Mouse (Mus musculus) liver, adult 2 months (tissue): ENCODE measurements around the gene Spata31d1b. TPM values are rescaled to one million over a fixed set of nuclear protein-coding genes. Genes with fewer than 3 reads are reported as not detected.

Source experiments
- DNase-seq: peaks from one replicate; pipeline ENCODE4 v3.0.0-alpha.2; 2011; ENCODE audit warnings: low read depth, low spot score; ENCODE audit errors: extremely low read depth
- H3K27ac ChIP-seq: fragments of 200-500 bp; replicated peaks from 2 replicates; pipeline ENCODE4 v1.5.1; 2012; ENCODE audit warnings: low read depth, mild to moderate bottlenecking, control low read depth, inconsistent platforms, low read length; ENCODE audit not compliant: insufficient read depth
- H3K27me3 ChIP-seq: fragments of 200-500 bp; 2 replicates; pipeline ENCODE4 v1.6.1; 2012; ENCODE audit warnings: mild to moderate bottlenecking, moderate library complexity, low read length, inconsistent platforms; ENCODE audit not compliant: control insufficient read depth, insufficient read depth
- H3K36me3 ChIP-seq: fragments of 200-500 bp; 2 replicates; pipeline ENCODE4 v1.6.1; 2012; ENCODE audit warnings: low read length, inconsistent platforms; ENCODE audit not compliant: control insufficient read depth, insufficient read depth
- H3K4me1 ChIP-seq: fragments of 200-500 bp; 2 replicates; pipeline ENCODE4 v1.6.1; 2011; ENCODE audit warnings: low read length; ENCODE audit not compliant: control insufficient read depth, insufficient read depth
- H3K4me3 ChIP-seq: fragments of 200-500 bp; 2 replicates; pipeline ENCODE4 v1.5.1; 2011; ENCODE audit warnings: low read depth, mild to moderate bottlenecking, control low read depth, low read length, moderate library complexity; ENCODE audit not compliant: insufficient read depth
- H3K79me2 ChIP-seq: fragments of 200-500 bp; 2 replicates; pipeline ENCODE4 v1.6.1; 2012; ENCODE audit warnings: inconsistent platforms, mild to moderate bottlenecking, low read length, moderate library complexity; ENCODE audit not compliant: control insufficient read depth, insufficient read depth
- H3K9ac ChIP-seq: fragments of 200-500 bp; 2 replicates; pipeline ENCODE4 v1.6.1; 2012; ENCODE audit warnings: low read depth, mild to moderate bottlenecking, control low read depth, inconsistent platforms, low read length
- CTCF ChIP-seq: fragments of 200-500 bp; IDR thresholded peaks from 2 replicates; pipeline ENCODE4 v1.5.1; 2011; ENCODE audit warnings: low read depth, low read length, control low read depth
- POLR2A ChIP-seq: fragments of 200-500 bp; IDR thresholded peaks from 2 replicates; pipeline ENCODE4 v1.6.1; 2011; ENCODE audit warnings: low read length, control low read depth; ENCODE audit not compliant: insufficient read depth; ENCODE audit errors: extremely low read depth
- WGBS: fragments of 180-500 bp; shearing (Covaris S2); methylation state at CpG from one replicate; pipeline ENCODE4 v1.1.7; 2018; 5-methylcytosine and 5-hydroxymethylcytosine counted together
- polyA plus RNA-seq: library from polyadenylated mRNA; depleted of rRNA; stranded (reverse); fragments of >200 nt; gene quantifications from 2 replicates; pipeline ENCODE4 v1.2.3, GENCODE M21; 2012
- total RNA-seq: library from RNA; depleted of rRNA; stranded (reverse); fragments of >200 nt; gene quantifications from 2 replicates; pipeline ENCODE4 v1.2.3, GENCODE M21; 2014

Spata31d1b gene
- total and polyA plus RNA-seq, 2 experiments, result not detected

DNA sequence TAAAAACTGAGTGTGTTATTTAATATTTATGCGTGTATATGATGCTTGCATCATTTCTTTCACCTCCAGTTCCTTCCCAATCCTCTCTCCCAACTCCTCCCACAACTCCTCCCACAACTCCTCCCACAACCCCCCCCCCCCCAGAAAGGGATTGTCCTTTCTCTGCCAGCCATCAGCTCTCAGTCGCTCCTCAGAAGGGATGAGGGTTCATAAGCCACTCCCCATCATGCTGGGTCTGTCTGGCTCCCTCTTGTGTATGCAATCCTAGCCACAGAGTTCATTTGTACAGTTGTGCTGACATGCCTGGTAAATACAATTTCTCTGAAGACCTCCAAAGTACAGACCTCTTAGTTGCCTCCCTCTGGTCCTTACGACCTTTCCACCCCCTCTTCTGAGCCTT lies 23.1 kb downstream of the Spata31d1b start:
- 26% methylated on average over 3 of the region's 3 CpGs for WGBS
- TF ChIP-seq POLR2A (no peak), CTCF (no peak)
- H3K36me3 ChIP-seq, result no peaks in the 10 kb centered on the region
- DNase-seq, result no peak
- no peaks in the 10 kb centered on the region for H3K79me2 ChIP-seq
- H3K4me1 ChIP-seq, result no peaks in the 10 kb centered on the region
- no peak overlapping the region for H3K27ac ChIP-seq
- no peak overlapping the region for H3K9ac ChIP-seq
- H3K4me3 ChIP-seq, result no peak overlapping the region
- no peaks in the 10 kb centered on the region for H3K27me3 ChIP-seq

- no peaks in the 10 kb centered on the region for H3K36me3 ChIP-seq
- 89% methylated on average over 2 of the region's 2 CpGs for WGBS
- H3K9ac ChIP-seq, result no peak overlapping the region
- H3K79me2 ChIP-seq, result no peaks in the 10 kb centered on the region
- DNase-seq, result no peak
- TF ChIP-seq CTCF, result no peak
- no peak for TF ChIP-seq POLR2A
- H3K27me3 ChIP-seq, result no peaks in the 10 kb centered on the region
- H3K4me1 ChIP-seq, result no peaks in the 10 kb centered on the region
- no peak overlapping the region for H3K27ac ChIP-seq
- no peak overlapping the region for H3K4me3 ChIP-seq
Observed at GRCm38 (mm10) chr13:59738455-59738854, 26.4 kb downstream of the Spata31d1b start.

- Histone ChIP-seq H3K4me3 (no peak overlapping the region), H3K4me1 (no peaks in the 10 kb centered on the region), H3K9ac (no peak overlapping the region), H3K27ac (no peak overlapping the region), H3K79me2 (no peaks in the 10 kb centered on the region), H3K36me3 (no peaks in the 10 kb centered on the region), H3K27me3 (no peaks in the 10 kb centered on the region)
- TF ChIP-seq CTCF (no peak), POLR2A (no peak)
- 94% methylated on average over 4 of the region's 4 CpGs for WGBS
- DNase-seq, result no peak
Observed at GRCm38 (mm10) chr13:59739397-59739796, 27.3 kb downstream of the Spata31d1b start.

- Histone ChIP-seq H3K27ac (no peak overlapping the region), H3K27me3 (no peaks in the 10 kb centered on the region), H3K4me3 (no peak overlapping the region), H3K4me1 (no peaks in the 10 kb centered on the region), H3K36me3 (no peaks in the 10 kb centered on the region), H3K9ac (no peak overlapping the region), H3K79me2 (no peaks in the 10 kb centered on the region)
- TF ChIP-seq CTCF (no peak), POLR2A (no peak)
- DNase-seq, result no peak
- WGBS, result 72% methylated on average over 11 of the region's 11 CpGs
Observed at GRCm38 (mm10) chr13:59741096-59741495, 29.0 kb downstream of the Spata31d1b start.

GRCm38 (mm10) chr13:59741697-59742096 lies 29.6 kb downstream of the Spata31d1b start:
- DNase-seq, result no peak
- H3K27ac ChIP-seq, result no peak overlapping the region
- H3K4me3 ChIP-seq, result no peak overlapping the region
- no peak for TF ChIP-seq POLR2A
- TF ChIP-seq CTCF, result peak; percentile 15; the same call in 1 of the 2 replicates
- WGBS, result 68% methylated on average over 10 of the region's 10 CpGs
- no peaks in the 10 kb centered on the region for H3K36me3 ChIP-seq
- H3K27me3 ChIP-seq, result no peaks in the 10 kb centered on the region
- H3K9ac ChIP-seq, result no peak overlapping the region
- H3K4me1 ChIP-seq, result no peaks in the 10 kb centered on the region
- H3K79me2 ChIP-seq, result no peaks in the 10 kb centered on the region

- 75% methylated on average over 6 of the region's 6 CpGs for WGBS
- no peaks in the 10 kb centered on the region for H3K36me3 ChIP-seq
- H3K9ac ChIP-seq, result no peak overlapping the region
- H3K27me3 ChIP-seq, result no peaks in the 10 kb centered on the region
- DNase-seq, result no peak
- no peaks in the 10 kb centered on the region for H3K4me1 ChIP-seq
- H3K4me3 ChIP-seq, result no peak overlapping the region
- H3K79me2 ChIP-seq, result no peaks in the 10 kb centered on the region
- no peak for TF ChIP-seq CTCF
- TF ChIP-seq POLR2A, result no peak
- no peak overlapping the region for H3K27ac ChIP-seq
Observed at GRCm38 (mm10) chr13:59745462-59745861, 33.4 kb downstream of the Spata31d1b start.
